Mouse (Mus musculus) liver, adult 2 months (tissue): Measurements from ENCODE around the gene Klf1. TPM values are rescaled to one million over a fixed set of nuclear protein-coding genes. Genes with fewer than 3 reads are reported as not detected.

Experiments
- DNase-seq: peaks from one replicate; pipeline ENCODE4 v3.0.0-alpha.2; 2011; ENCODE audit warnings: low read depth, low spot score; ENCODE audit errors: extremely low read depth
- H3K27ac ChIP-seq: fragments of 200-500 bp; replicated peaks from 2 replicates; pipeline ENCODE4 v1.5.1; 2012; ENCODE audit warnings: low read depth, mild to moderate bottlenecking, control low read depth, inconsistent platforms, low read length; ENCODE audit not compliant: insufficient read depth
- H3K27me3 ChIP-seq: fragments of 200-500 bp; 2 replicates; pipeline ENCODE4 v1.6.1; 2012; ENCODE audit warnings: mild to moderate bottlenecking, moderate library complexity, low read length, inconsistent platforms; ENCODE audit not compliant: control insufficient read depth, insufficient read depth
- H3K36me3 ChIP-seq: fragments of 200-500 bp; 2 replicates; pipeline ENCODE4 v1.6.1; 2012; ENCODE audit warnings: low read length, inconsistent platforms; ENCODE audit not compliant: control insufficient read depth, insufficient read depth
- H3K4me1 ChIP-seq: fragments of 200-500 bp; 2 replicates; pipeline ENCODE4 v1.6.1; 2011; ENCODE audit warnings: low read length; ENCODE audit not compliant: control insufficient read depth, insufficient read depth
- H3K4me3 ChIP-seq: fragments of 200-500 bp; 2 replicates; pipeline ENCODE4 v1.5.1; 2011; ENCODE audit warnings: low read depth, mild to moderate bottlenecking, control low read depth, low read length, moderate library complexity; ENCODE audit not compliant: insufficient read depth
- H3K79me2 ChIP-seq: fragments of 200-500 bp; 2 replicates; pipeline ENCODE4 v1.6.1; 2012; ENCODE audit warnings: inconsistent platforms, mild to moderate bottlenecking, low read length, moderate library complexity; ENCODE audit not compliant: control insufficient read depth, insufficient read depth
- H3K9ac ChIP-seq: fragments of 200-500 bp; 2 replicates; pipeline ENCODE4 v1.6.1; 2012; ENCODE audit warnings: low read depth, mild to moderate bottlenecking, control low read depth, inconsistent platforms, low read length
- CTCF ChIP-seq: fragments of 200-500 bp; IDR thresholded peaks from 2 replicates; pipeline ENCODE4 v1.5.1; 2011; ENCODE audit warnings: low read depth, low read length, control low read depth
- POLR2A ChIP-seq: fragments of 200-500 bp; IDR thresholded peaks from 2 replicates; pipeline ENCODE4 v1.6.1; 2011; ENCODE audit warnings: low read length, control low read depth; ENCODE audit not compliant: insufficient read depth; ENCODE audit errors: extremely low read depth
- WGBS: fragments of 180-500 bp; shearing (Covaris S2); methylation state at CpG from one replicate; pipeline ENCODE4 v1.1.7; 2018; 5-methylcytosine and 5-hydroxymethylcytosine counted together
- polyA plus RNA-seq: library from polyadenylated mRNA; depleted of rRNA; stranded (reverse); fragments of >200 nt; gene quantifications from 2 replicates; pipeline ENCODE4 v1.2.3, GENCODE M21; 2012
- total RNA-seq: library from RNA; depleted of rRNA; stranded (reverse); fragments of >200 nt; gene quantifications from 2 replicates; pipeline ENCODE4 v1.2.3, GENCODE M21; 2014

Gene Klf1
- total and polyA plus RNA-seq, 2 experiments: 5.8 to 6.6 TPM

DNA sequence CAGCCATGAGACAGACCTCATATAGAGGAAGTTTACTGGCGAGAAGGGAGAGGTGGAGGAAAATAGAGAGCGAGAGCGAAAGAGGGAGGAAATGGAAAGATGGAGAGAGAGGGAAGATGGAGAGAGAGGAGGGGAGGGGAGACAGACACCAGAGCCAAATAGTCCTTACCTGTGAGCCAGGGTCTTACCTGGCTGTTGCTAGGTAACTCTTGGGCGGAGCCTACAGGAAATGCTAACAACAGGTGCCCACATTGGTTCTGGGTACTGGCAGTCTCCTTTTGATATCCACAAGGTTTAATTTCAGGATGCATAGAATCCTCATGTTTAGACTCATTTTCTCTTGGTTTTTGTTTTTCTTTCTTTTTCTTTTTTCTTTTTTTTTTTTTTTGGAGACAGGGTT is 28.7 kb upstream of the Klf1 start:
- Histone ChIP-seq H3K79me2 (no peaks in the 10 kb centered on the region), H3K4me1 (peaks cover 8% of the 10 kb centered on the region; the same call in 1 of the 2 replicates), H3K4me3 (no peak overlapping the region), H3K9ac (no peak overlapping the region), H3K36me3 (peaks cover 2% of the 10 kb centered on the region; the same call in 1 of the 2 replicates), H3K27ac (no peak overlapping the region), H3K27me3 (no peaks in the 10 kb centered on the region)
- TF ChIP-seq CTCF (no peak), POLR2A (no peak)
- 98% methylated on average over 4 of the region's 4 CpGs for WGBS
- DNase-seq: no peak

DNA sequence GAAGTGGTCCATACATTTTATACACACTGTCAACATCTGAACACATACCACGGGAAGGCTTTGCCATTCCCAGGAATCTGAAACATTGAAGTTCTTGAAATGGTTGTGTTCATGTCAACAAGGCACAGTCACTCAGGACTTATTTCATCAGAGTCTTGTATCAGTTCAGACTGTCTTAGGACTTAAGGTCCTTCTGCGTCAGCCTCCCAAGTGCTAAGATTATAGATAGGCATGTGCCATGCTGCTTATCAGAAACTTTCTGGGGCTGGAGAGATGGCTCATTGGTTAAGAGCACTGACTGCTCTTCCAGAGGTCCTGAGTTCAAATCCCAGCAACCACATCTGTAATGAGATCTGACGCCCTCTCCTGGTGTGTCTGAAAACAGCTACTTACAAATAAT is 27.4 kb upstream of the Klf1 start:
- Histone ChIP-seq H3K4me3 (no peak overlapping the region), H3K79me2 (no peaks in the 10 kb centered on the region), H3K27ac (no peak overlapping the region), H3K9ac (no peak overlapping the region), H3K27me3 (no peaks in the 10 kb centered on the region), H3K36me3 (no peaks in the 10 kb centered on the region), H3K4me1 (peaks cover 8% of the 10 kb centered on the region; the same call in 1 of the 2 replicates)
- no peak for DNase-seq
- TF ChIP-seq CTCF (no peak), POLR2A (no peak)
- WGBS: 94% methylated on average over 3 of the region's 3 CpGs

DNA sequence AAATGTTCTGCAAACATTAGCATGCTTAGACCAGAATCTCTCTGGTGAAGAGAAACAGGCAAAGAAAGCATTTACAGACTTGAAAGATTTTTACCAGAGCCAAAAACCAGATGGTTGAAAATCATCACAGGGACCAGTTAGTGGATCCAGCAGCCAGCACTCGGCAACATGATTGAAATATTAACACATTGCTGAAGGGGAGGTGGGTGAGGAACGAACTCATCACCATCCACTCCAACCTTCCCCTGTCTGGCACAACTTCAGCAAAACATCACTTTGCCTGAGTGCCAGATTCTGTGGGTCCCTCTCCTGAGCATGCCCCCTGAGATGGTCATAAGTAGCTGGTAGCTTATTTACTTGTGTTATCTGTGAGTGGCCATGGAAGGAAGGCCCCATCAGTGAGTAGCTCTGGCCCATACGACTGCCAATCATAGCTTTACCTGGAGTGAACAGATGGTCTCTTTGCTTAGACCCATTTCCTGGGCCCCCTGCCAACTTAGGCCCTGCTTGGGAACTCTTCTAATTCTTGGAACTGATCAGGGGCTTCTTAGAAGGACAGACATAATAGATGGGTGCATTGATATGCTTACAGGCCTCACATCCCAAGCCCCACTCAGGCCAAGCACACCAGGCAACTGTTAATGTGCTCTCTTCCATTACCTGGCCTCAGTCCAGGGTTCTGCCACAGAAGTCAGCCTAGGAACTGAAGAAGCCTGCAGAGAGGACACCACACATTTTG is 24.3 kb upstream of the Klf1 start:
- Histone ChIP-seq H3K9ac (no peak overlapping the region), H3K79me2 (no peaks in the 10 kb centered on the region), H3K36me3 (no peaks in the 10 kb centered on the region), H3K27ac (no peak overlapping the region), H3K27me3 (no peaks in the 10 kb centered on the region), H3K4me1 (0 out of 2 replicates have a peak, but pooled peaks cover 3% of the 10 kb centered on the region), H3K4me3 (no peak overlapping the region)
- no peak for DNase-seq
- no peak for TF ChIP-seq POLR2A
- TF ChIP-seq CTCF: no peak
- 81% methylated on average over 3 of the region's 3 CpGs for WGBS

DNA sequence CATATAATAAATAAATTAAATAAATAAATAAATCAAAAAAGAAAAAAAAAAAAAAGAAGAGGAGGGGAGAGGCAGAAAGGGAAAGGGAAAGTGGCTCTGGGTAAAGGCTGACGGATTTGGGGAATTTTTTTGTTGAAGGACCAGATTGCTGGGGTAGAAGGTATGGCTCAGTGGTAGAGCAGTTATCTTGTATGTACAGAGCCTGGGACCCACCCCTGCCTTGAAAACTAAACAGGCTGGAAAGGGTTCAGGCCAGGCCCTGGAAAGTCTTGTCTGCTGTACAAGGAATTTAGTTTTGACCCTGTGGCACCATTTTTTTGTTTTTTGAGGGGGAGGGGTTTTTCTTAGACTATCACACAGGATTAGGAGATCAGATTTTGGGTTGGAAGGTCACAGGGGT is 22.8 kb upstream of the Klf1 start:
- H3K4me3 ChIP-seq: no peak overlapping the region
- H3K27me3 ChIP-seq: no peaks in the 10 kb centered on the region
- WGBS: 91% methylated on average over 1 of the region's 1 CpGs
- no peaks in the 10 kb centered on the region for H3K79me2 ChIP-seq
- TF ChIP-seq POLR2A: no peak
- no peak for TF ChIP-seq CTCF
- DNase-seq: no peak
- H3K27ac ChIP-seq: no peak overlapping the region
- no peaks in the 10 kb centered on the region for H3K4me1 ChIP-seq
- no peaks in the 10 kb centered on the region for H3K36me3 ChIP-seq
- no peak overlapping the region for H3K9ac ChIP-seq

DNA sequence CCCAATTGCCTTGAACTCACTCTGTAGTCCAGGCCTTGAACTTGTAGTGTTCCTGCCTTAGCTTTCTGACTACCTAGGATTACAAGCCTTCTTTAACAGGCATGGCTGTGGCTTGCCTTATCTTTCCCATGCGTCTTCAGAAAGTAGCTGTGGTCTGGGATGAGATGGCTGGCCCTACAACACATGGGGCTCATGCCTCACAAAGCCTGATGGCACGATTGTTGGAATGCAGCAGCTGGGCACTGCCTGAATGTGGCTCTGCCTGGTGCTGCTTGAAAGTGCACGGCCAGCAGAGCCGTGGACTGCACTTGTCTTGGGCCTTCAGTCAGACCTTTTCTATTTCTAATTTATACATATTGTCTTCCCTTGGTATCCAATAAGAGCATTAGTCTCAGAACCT is 17.0 kb upstream of the Klf1 start:
- Histone ChIP-seq H3K79me2 (no peaks in the 10 kb centered on the region), H3K9ac (no peak overlapping the region), H3K36me3 (peaks cover 38% of the 10 kb centered on the region), H3K4me3 (no peak overlapping the region), H3K27me3 (no peaks in the 10 kb centered on the region), H3K4me1 (no peaks in the 10 kb centered on the region), H3K27ac (no peak overlapping the region)
- WGBS: 81% methylated on average over 4 of the region's 4 CpGs
- TF ChIP-seq POLR2A: no peak
- TF ChIP-seq CTCF: no peak
- DNase-seq: no peak

DNA sequence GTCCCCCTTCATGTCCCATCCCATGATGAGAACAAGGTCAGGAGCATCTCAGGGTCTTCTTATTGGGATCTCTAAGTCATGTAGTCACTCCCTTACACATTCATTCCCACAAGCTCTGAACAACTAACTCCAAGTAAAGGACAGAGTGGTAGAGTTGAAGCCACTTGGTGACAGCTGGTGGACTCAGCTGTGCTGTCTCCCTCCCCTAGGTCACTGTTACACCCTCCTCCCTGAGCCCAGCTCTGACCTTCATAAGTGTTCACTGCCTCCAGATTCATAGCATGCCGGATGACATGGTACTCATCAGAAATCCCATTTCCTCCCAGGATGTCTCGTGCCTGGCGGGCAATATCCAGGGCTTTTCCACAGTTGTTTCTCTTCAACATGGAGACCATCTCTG is 13.4 kb upstream of the Klf1 start:
- WGBS: 89% methylated on average over 3 of the region's 3 CpGs
- TF ChIP-seq CTCF (no peak), POLR2A (no peak)
- no peaks in the 10 kb centered on the region for H3K27me3 ChIP-seq
- no peak overlapping the region for H3K9ac ChIP-seq
- H3K4me3 ChIP-seq: no peak overlapping the region
- no peak overlapping the region for H3K27ac ChIP-seq
- no peak for DNase-seq
- peaks cover 3% of the 10 kb centered on the region; the same call in 1 of the 2 replicates for H3K79me2 ChIP-seq
- peaks cover 53% of the 10 kb centered on the region for H3K36me3 ChIP-seq
- H3K4me1 ChIP-seq: peaks cover 9% of the 10 kb centered on the region; the same call in 1 of the 2 replicates
